Mouse (Mus musculus) liver, adult 2 months (tissue): ENCODE results near the gene Ifitm6.

Experiments
- CTCF ChIP-seq: fragments of 200-500 bp; IDR thresholded peaks from 2 replicates; pipeline ENCODE4 v1.5.1; 2011; ENCODE audit warnings: low read depth, low read length, control low read depth
- POLR2A ChIP-seq: fragments of 200-500 bp; IDR thresholded peaks from 2 replicates; pipeline ENCODE4 v1.6.1; 2011; ENCODE audit warnings: low read length, control low read depth; ENCODE audit not compliant: insufficient read depth; ENCODE audit errors: extremely low read depth

GRCm38 (mm10) chr7:141032458-141033167 is 14.9 kb upstream of the Ifitm6 start:
- TF ChIP-seq POLR2A: no peak
- no peak for TF ChIP-seq CTCF
